Mouse (Mus musculus) lung, postnatal 14 days (tissue): ENCODE measurements around the gene Kcnd3.

Experiments used
- DNase-seq: peaks from one replicate; pipeline ENCODE4 v3.0.0; 2021

The Kcnd3 gene

GRCm38 (mm10) chr3:105451627-105452555 lies at the start of gene Kcnd3:
TSS of gene Kcnd3 (plus strand) at chr3:105452330.
- peak; percentile 22 for DNase-seq

GRCm38 (mm10) chr3:105402676-105403075 lies 49.5 kb upstream of the Kcnd3 start:
- DNase-seq: no peak

GRCm38 (mm10) chr3:105403410-105404076 lies 48.6 kb upstream of the Kcnd3 start:
- no peak for DNase-seq

- no peak for DNase-seq
Measured at GRCm38 (mm10) chr3:105404077-105404446, 48.1 kb upstream of the Kcnd3 start.

GRCm38 (mm10) chr3:105405516-105405915 lies 46.6 kb upstream of the Kcnd3 start:
- no peak for DNase-seq

- no peak for DNase-seq
Measured at GRCm38 (mm10) chr3:105406036-105406435, 46.1 kb upstream of the Kcnd3 start.

GRCm38 (mm10) chr3:105408211-105408610 lies 43.9 kb upstream of the Kcnd3 start:
- no peak for DNase-seq

GRCm38 (mm10) chr3:105410810-105411209 lies 41.3 kb upstream of the Kcnd3 start:
- DNase-seq: no peak

GRCm38 (mm10) chr3:105411776-105412175 lies 40.4 kb upstream of the Kcnd3 start:
- no peak for DNase-seq

- no peak for DNase-seq
Measured at GRCm38 (mm10) chr3:105412229-105412628, 39.9 kb upstream of the Kcnd3 start.

- DNase-seq: no peak
Measured at GRCm38 (mm10) chr3:105412681-105413080, 39.4 kb upstream of the Kcnd3 start.

- DNase-seq: no peak
Measured at GRCm38 (mm10) chr3:105418441-105418840, 33.7 kb upstream of the Kcnd3 start.

GRCm38 (mm10) chr3:105422391-105422790 lies 29.7 kb upstream of the Kcnd3 start:
- no peak for DNase-seq

- DNase-seq: no peak
Measured at GRCm38 (mm10) chr3:105423427-105423826, 28.7 kb upstream of the Kcnd3 start.

GRCm38 (mm10) chr3:105428586-105428985 lies 23.5 kb upstream of the Kcnd3 start:
- DNase-seq: no peak

GRCm38 (mm10) chr3:105436383-105436782 lies 15.7 kb upstream of the Kcnd3 start:
- DNase-seq: no peak

- DNase-seq: peak; percentile 6
Measured at GRCm38 (mm10) chr3:105436971-105437370, 15.2 kb upstream of the Kcnd3 start.

- no peak for DNase-seq
Measured at GRCm38 (mm10) chr3:105440873-105441495, 11.1 kb upstream of the Kcnd3 start.

GRCm38 (mm10) chr3:105450641-105451470 lies 1.3 kb upstream of the Kcnd3 start:
- DNase-seq: peak; percentile 10

- peak; percentile 4 for DNase-seq
Measured at GRCm38 (mm10) chr3:105452556-105453213, 555 bp downstream of the Kcnd3 start.

- no peak for DNase-seq
Measured at GRCm38 (mm10) chr3:105453214-105453950, 1.3 kb downstream of the Kcnd3 start.
